Mouse (Mus musculus) right cerebral cortex, adult 2 months (tissue): Measurements from ENCODE around the gene Abcb1b.
A peak's percentile ranks its signal among the peaks of the same experiment; 100 is the strongest.
"Not testable (repeated sequence)": the region's sequence is repeated elsewhere in the genome, so short reads cannot be mapped to it uniquely, and the experiment has no call there.

Source experiments
- DNase-seq, 2 experiments: peaks; one replicate each; pipeline ENCODE4 v3.0.0; 2021 to 2022; ENCODE audit warnings: low spot score in 2 of 2

The Abcb1b gene

GRCm38 (mm10) chr5:8863580-8864337 lies 65.8 kb downstream of the Abcb1b start:
- no peak for DNase-seq

GRCm38 (mm10) chr5:8865630-8866029 lies 67.7 kb downstream of the Abcb1b start:
- not testable (repeated sequence) for DNase-seq

- DNase-seq, result no peak
Measured at GRCm38 (mm10) chr5:8866366-8866765, 68.4 kb downstream of the Abcb1b start.

GRCm38 (mm10) chr5:8868019-8868418 lies 70.1 kb downstream of the Abcb1b start:
- DNase-seq, result no peak

GRCm38 (mm10) chr5:8872979-8873915 lies 75.3 kb downstream of the Abcb1b start:
- no peak for DNase-seq

GRCm38 (mm10) chr5:8877086-8877485 lies 79.1 kb downstream of the Abcb1b start:
- no peak for DNase-seq

- DNase-seq, result no peak
Measured at GRCm38 (mm10) chr5:8877800-8878199, 79.9 kb downstream of the Abcb1b start.

GRCm38 (mm10) chr5:8885837-8886236 lies 87.9 kb downstream of the Abcb1b start:
- DNase-seq, result no peak

- peak; percentile 60 to 75 for DNase-seq
Measured at GRCm38 (mm10) chr5:8893300-8894103, 95.6 kb downstream of the Abcb1b start, which contains the start of gene Abcb4. Gene Abcb4 (plus strand): TSS chr5:8893717.

- no peak for DNase-seq
Measured at GRCm38 (mm10) chr5:8894104-8894425, 96.1 kb downstream of the Abcb1b start.

- DNase-seq, result no peak
Measured at GRCm38 (mm10) chr5:8894641-8895490, 96.9 kb downstream of the Abcb1b start.

- no peak for DNase-seq
Measured at GRCm38 (mm10) chr5:8896198-8896597, 98.3 kb downstream of the Abcb1b start.

- no peak for DNase-seq
Measured at GRCm38 (mm10) chr5:8898246-8898645, 100.3 kb downstream of the Abcb1b start.

- DNase-seq, result no peak
Measured at GRCm38 (mm10) chr5:8901001-8901400, 103.1 kb downstream of the Abcb1b start.

- DNase-seq, result no peak
Measured at GRCm38 (mm10) chr5:8902141-8902817, 104.3 kb downstream of the Abcb1b start.

GRCm38 (mm10) chr5:8904539-8904938 lies 106.6 kb downstream of the Abcb1b start:
- DNase-seq, result no peak

- DNase-seq, result no peak
Measured at GRCm38 (mm10) chr5:8911567-8912198, 113.7 kb downstream of the Abcb1b start.
